Mouse (Mus musculus) macrophage (primary cell): ENCODE measurements around the gene Ccdc38. TPM values are rescaled to one million over a fixed set of nuclear protein-coding genes. Genes with fewer than 3 reads are reported as not detected.

ENCODE experiments used
- H3K27ac ChIP-seq: fragments of 350-480 bp; formaldehyde crosslinking; 2 replicates; pipeline ENCODE4 v1.9.0; 2021
- H3K36me3 ChIP-seq: fragments of 350-480 bp; formaldehyde crosslinking; 2 replicates; pipeline ENCODE4 v1.9.0; 2021; ENCODE audit errors: inconsistent target
- H3K4me3 ChIP-seq: fragments of 350-480 bp; formaldehyde crosslinking; 2 replicates; pipeline ENCODE4 v1.9.0; 2021; ENCODE audit errors: inconsistent target
- H3K79me2 ChIP-seq: fragments of 350-480 bp; formaldehyde crosslinking; 2 replicates; pipeline ENCODE4 v1.9.0; 2021; ENCODE audit errors: inconsistent target
- WGBS: methylation state at CpG from one replicate; pipeline ENCODE4 v1.1.7; 2026; ENCODE audit warnings: inconsistent platforms; ENCODE audit not compliant: missing documents; 5-methylcytosine and 5-hydroxymethylcytosine counted together
- polyA plus RNA-seq: library from polyadenylated mRNA; stranded (reverse); fragments of 250-400 nt; gene quantifications from 3 replicates; pipeline ENCODE4 v1.2.4, GENCODE M21; 2018; ENCODE audit warnings: inconsistent platforms

Ccdc38 gene
- polyA plus RNA-seq, 1 experiment from 2014 or later = not detected

GRCm38 (mm10) chr10:93568671-93569070 is 28.2 kb downstream of the Ccdc38 start:
- 94% methylated on average over 6 of the region's 6 CpGs for WGBS

GRCm38 (mm10) chr10:93572209-93572608 is 31.8 kb downstream of the Ccdc38 start:
- Histone ChIP-seq H3K36me3 (no peaks in the 10 kb centered on the region), H3K27ac (no peak overlapping the region), H3K4me3 (no peak overlapping the region), H3K79me2 (no peaks in the 10 kb centered on the region)
- 69% methylated on average over 2 of the region's 2 CpGs for WGBS

More at GRCm38 (mm10) chr10:93568671-93569070, 28.2 kb downstream of the Ccdc38 start:
- Histone ChIP-seq H3K36me3 (no peaks in the 10 kb centered on the region), H3K27ac (no peak overlapping the region), H3K4me3 (no peak overlapping the region), H3K79me2 (no peaks in the 10 kb centered on the region)

DNA sequence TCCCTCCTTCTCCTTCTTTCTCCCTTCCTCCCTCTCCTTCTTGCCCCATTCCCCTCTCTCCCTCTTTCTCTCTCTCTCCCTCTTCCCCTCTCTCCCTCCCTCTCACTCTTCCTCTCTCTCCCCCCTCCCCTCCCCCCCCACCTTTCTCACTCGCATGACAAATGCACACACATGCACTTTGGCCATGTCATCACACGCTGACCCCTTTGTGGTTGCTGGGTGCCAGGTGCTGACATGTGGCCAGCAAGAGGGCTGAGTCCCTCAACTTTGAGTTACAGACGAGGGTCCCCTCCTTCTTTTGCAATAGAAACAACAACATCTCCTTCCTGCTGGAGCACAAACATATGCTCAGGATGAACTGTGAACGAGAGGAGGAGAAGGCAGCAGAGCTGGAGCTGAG is 34.5 kb downstream of the Ccdc38 start:
- WGBS = 77% methylated on average over 3 of the region's 4 CpGs
- no peak overlapping the region for H3K4me3 ChIP-seq
- H3K79me2 ChIP-seq = no peaks in the 10 kb centered on the region
- no peak overlapping the region for H3K27ac ChIP-seq
- H3K36me3 ChIP-seq = no peaks in the 10 kb centered on the region

GRCm38 (mm10) chr10:93575960-93576359 is 35.5 kb downstream of the Ccdc38 start:
- Histone ChIP-seq H3K4me3 (no peak overlapping the region), H3K36me3 (no peaks in the 10 kb centered on the region), H3K79me2 (no peaks in the 10 kb centered on the region), H3K27ac (peak overlapping the region; percentile 31)
- 19% methylated on average over 8 of the region's 8 CpGs for WGBS

GRCm38 (mm10) chr10:93577271-93577886 is 36.9 kb downstream of the Ccdc38 start:
- H3K79me2 ChIP-seq = no peaks in the 10 kb centered on the region
- H3K4me3 ChIP-seq = no peak overlapping the region
- H3K36me3 ChIP-seq = 0 out of 2 replicates have a peak, but pooled peaks cover 3% of the 10 kb centered on the region
- WGBS = 61% methylated on average over 13 of the region's 13 CpGs
- no peak overlapping the region for H3K27ac ChIP-seq

DNA sequence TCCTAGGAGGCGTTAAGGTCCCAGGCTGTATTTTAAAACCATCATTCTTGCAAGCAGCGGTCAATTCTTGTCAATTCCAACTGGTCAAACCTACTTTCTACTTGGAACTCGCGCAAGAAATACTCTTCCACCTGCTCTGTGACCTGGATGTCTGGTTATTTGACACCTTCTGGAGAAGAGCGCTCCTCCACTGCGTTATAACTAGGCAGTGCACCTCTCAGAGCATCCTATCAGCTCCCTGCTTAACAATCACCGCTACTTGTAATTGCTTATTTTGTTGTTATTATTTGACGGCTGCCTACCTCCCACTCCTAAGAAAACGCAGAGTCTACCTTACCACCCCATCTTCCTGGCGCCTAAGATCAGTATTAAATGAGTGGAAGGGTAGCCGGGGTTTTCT is 48.4 kb downstream of the Ccdc38 start:
- WGBS = 2% methylated on average over 11 of the region's 11 CpGs

DNA sequence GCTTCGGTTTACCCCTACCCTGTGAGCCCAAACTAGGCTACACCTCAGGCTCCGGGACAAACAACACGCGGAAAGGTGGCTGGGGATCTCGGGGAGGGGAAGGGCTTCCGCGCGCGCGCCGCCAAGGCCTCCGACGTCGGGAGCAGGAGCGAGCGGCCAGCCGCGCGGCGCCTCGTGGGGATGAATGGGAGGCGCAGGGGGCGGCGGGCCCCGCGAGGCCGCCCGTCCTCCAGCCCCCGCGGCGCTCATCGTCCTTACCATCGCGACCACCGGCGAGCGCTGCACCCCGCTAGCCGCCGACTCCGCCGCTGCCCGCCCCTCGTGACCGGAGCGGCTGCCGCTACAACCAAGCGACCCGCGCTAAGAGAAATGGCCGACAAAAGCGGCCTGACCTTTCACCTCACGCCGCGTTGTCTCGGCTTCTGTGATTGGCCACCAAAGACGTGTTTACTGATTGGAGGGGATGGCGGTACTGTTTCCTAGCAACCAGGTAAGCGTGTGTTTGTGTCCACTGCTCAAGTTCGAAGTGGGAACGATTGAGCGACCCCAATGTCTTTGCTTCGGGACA is 48.9 kb downstream of the Ccdc38 start, which contains the start of gene Snrpf:
TSS of gene Snrpf (minus strand) at position 426 of the 568 bp plus-strand sequence.
- peaks cover 48% of the 10 kb centered on the region for H3K79me2 ChIP-seq
- peak within 1 kb of the TSS; percentile 84 for H3K4me3 ChIP-seq
- WGBS = under 1% methylated on average over 62 of the region's 63 CpGs
- H3K27ac ChIP-seq = no peak within 1 kb of the TSS
- H3K36me3 ChIP-seq = 0 out of 2 replicates have a peak, but pooled peaks cover 6% of the 10 kb centered on the region

More for the DNA sequence above, 48.4 kb downstream of the Ccdc38 start:
- Histone ChIP-seq H3K4me3 (peak overlapping the region; percentile 84), H3K79me2 (peaks cover 52% of the 10 kb centered on the region), H3K27ac (no peak overlapping the region), H3K36me3 (0 out of 2 replicates have a peak, but pooled peaks cover 6% of the 10 kb centered on the region)

GRCm38 (mm10) chr10:93592456-93592855 is 52.0 kb downstream of the Ccdc38 start:
- no peak overlapping the region for H3K4me3 ChIP-seq
- H3K36me3 ChIP-seq = no peaks in the 10 kb centered on the region
- H3K79me2 ChIP-seq = peaks cover 17% of the 10 kb centered on the region
- no peak overlapping the region for H3K27ac ChIP-seq
- WGBS = 66% methylated on average over 11 of the region's 12 CpGs

- WGBS = 0% methylated on average over 22 of the region's 22 CpGs
- no peak overlapping the region for H3K27ac ChIP-seq
- H3K79me2 ChIP-seq = peaks cover under 1% of the 10 kb centered on the region
- no peaks in the 10 kb centered on the region for H3K36me3 ChIP-seq
- H3K4me3 ChIP-seq = peak overlapping the region; percentile 30
Observed at GRCm38 (mm10) chr10:93594022-93594482, 53.6 kb downstream of the Ccdc38 start.

GRCm38 (mm10) chr10:93595831-93596230 is 55.4 kb downstream of the Ccdc38 start:
- Histone ChIP-seq H3K4me3 (no peak overlapping the region), H3K27ac (no peak overlapping the region), H3K79me2 (no peaks in the 10 kb centered on the region), H3K36me3 (no peaks in the 10 kb centered on the region)
- WGBS = 80% methylated on average over 4 of the region's 4 CpGs

DNA sequence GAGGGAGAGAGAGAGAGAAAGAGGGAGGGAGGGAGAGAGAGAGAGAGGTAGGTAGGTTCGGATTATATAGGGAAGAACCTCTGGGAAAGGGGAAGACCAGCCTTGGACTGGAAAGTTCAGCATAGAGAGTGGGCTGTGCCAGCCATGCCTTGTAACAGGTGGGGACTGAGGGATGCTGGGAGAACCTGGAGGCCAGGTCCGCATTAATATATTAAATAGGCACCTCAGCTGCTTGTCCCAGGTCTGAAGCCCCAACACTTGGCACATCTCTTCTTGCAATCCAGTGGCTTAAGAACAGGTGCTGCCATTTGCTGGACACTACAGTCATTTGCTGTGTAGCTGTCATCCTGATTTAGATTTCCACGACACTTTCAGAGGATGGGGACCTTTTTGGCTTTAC is 56.2 kb downstream of the Ccdc38 start:
- Histone ChIP-seq H3K79me2 (no peaks in the 10 kb centered on the region), H3K4me3 (no peak overlapping the region), H3K36me3 (no peaks in the 10 kb centered on the region), H3K27ac (no peak overlapping the region)
- 99% methylated on average over 3 of the region's 3 CpGs for WGBS

DNA sequence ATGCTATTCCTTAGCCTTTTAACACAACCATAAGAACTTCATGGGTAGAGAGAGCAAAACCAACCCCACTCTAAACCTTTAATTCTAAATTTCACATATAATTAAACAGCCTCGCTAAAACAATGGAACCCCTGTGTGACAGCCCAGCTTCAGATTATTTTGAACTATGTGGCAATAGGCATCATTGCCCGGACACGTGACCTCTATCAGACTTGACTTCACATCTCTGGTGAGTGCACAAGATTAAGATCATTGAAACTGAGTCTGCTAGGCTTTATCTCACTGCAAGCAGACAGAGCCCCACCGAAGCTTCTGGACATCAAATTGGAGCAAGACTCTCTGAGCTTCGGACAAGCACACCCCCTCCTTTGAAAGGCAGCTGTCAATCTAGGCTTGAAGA is 61.9 kb downstream of the Ccdc38 start:
- 94% methylated on average over 5 of the region's 5 CpGs for WGBS
- Histone ChIP-seq H3K79me2 (no peaks in the 10 kb centered on the region), H3K4me3 (no peak overlapping the region), H3K36me3 (no peaks in the 10 kb centered on the region), H3K27ac (no peak overlapping the region)

GRCm38 (mm10) chr10:93603256-93603655 is 62.8 kb downstream of the Ccdc38 start:
- WGBS = 100% methylated on average over 1 of the region's 1 CpGs
- Histone ChIP-seq H3K79me2 (no peaks in the 10 kb centered on the region), H3K4me3 (no peak overlapping the region), H3K36me3 (no peaks in the 10 kb centered on the region), H3K27ac (no peak overlapping the region)

- no peak overlapping the region for H3K27ac ChIP-seq
- H3K4me3 ChIP-seq = no peak overlapping the region
- H3K79me2 ChIP-seq = no peaks in the 10 kb centered on the region
- no peaks in the 10 kb centered on the region for H3K36me3 ChIP-seq
- 96% methylated on average over 9 of the region's 9 CpGs for WGBS
Observed at GRCm38 (mm10) chr10:93606326-93606725, 65.9 kb downstream of the Ccdc38 start.

DNA sequence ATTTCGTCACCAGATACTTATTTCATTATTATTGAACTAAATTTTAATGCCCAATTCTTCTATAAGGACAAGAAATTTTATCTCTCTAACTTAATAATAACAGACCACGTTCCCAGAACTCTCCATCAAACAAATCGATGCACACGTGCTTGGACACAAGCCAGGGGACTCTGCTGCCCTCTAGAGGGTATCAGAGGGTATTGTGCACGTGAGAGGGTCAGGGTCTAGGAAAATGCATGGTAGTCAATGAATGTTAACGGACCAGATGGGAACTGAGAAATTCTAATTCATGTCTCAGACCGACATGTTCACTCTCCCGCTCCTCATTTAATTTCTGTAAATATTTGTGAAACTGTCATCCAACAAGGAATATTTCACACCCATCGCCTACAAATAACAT is 67.6 kb downstream of the Ccdc38 start:
- 85% methylated on average over 9 of the region's 9 CpGs for WGBS
- Histone ChIP-seq H3K79me2 (no peaks in the 10 kb centered on the region), H3K27ac (no peak overlapping the region)

More for the DNA sequence above, 67.6 kb downstream of the Ccdc38 start:
- no peaks in the 10 kb centered on the region for H3K36me3 ChIP-seq
- no peak overlapping the region for H3K4me3 ChIP-seq
